Mouse (Mus musculus) cerebellum, adult 2 months (tissue): Measurements from ENCODE around the gene Fxn.

ENCODE experiments used
- CTCF ChIP-seq: fragments of 200-500 bp; IDR thresholded peaks from 2 replicates; pipeline ENCODE4 v1.5.1; 2011; ENCODE audit warnings: low read depth, mild to moderate bottlenecking, control low read depth, low read length, moderate library complexity, borderline replicate concordance; ENCODE audit not compliant: insufficient read depth
- POLR2A ChIP-seq: fragments of 200-500 bp; IDR thresholded peaks from 2 replicates; pipeline ENCODE4 v1.6.1; 2011; ENCODE audit warnings: low read length, control low read depth, borderline replicate concordance; ENCODE audit not compliant: insufficient read depth

DNA sequence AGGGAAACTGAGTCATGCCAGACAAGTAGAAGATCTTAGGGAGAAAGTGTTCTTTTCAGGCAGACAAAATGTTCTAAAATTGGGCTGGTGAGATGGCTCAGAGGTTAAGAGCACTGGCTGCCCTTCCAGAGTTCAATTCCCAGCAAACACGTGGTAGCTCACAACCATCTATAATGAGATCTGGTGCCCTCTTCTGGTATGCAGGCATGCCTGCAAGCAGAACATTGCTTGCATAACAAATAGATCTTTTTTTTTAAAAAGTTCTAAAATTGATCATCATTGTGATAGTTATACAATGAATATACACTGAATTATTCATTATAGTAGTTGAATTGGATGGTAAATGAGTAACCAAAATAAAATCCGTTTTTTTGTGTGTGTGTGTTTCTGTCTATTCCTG is 62.1 kb downstream of the Fxn start:
- TF ChIP-seq POLR2A (no peak), CTCF (no peak)
